Mouse (Mus musculus): ENCODE data around the gene Sirt6. TPM values are rescaled to one million over a fixed set of nuclear protein-coding genes. Genes with fewer than 3 reads are reported as not detected.
"Not testable (repeated sequence)": the region's sequence is repeated elsewhere in the genome, so short reads cannot be mapped to it uniquely, and the experiment has no call there.

Gene Sirt6
- total RNA-seq (2021), result 10 to 100 TPM; 12.8 to 14.2 TPM

DNA sequence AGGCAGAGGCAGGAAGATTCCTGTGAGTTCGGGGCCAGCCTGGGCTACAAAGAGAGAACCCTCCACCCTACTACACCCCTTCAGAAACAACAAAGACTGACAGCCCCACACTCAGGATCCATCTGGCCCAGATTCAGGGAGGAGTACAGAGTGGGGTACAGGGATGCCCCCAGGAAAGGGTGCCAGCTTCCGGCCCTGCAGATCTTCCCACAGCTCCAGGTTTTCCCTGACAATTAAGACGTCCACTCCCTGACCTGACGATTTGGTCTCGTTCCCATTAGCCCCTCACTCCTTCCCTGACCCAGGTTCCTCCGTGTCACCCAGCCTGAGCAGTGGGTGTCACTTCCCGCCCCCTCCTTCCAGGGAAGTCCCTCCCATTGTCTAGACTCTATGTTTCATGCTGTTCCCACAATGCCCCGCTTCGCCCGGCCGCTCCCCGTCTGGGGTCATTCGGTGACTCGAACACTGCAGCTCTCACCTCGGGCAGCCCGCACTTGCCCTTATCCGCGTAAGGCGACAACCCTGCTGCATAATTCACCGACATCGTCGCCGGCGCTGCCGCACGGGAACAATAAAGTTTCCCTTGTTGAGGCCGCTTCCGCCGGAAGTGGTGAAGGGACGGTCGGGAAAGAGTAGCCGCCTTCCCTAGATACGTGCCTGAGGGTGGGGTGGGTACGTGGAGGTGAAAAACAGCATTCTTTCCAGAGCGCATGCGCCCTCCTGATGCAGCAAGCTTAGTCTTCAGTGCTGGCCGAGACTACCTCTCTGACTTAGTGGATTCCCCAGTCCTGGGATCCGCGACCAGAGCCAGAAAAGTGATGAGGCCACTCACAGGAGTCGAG, at the start of gene Sirt6:
TSS of gene Sirt6 (minus strand) at position 804 of the 842 bp plus-strand sequence.
- peak; percentile 94 to 95 for DNase-seq
- intact Hi-C loops (cut with DNase I), result no loop called here

DNA sequence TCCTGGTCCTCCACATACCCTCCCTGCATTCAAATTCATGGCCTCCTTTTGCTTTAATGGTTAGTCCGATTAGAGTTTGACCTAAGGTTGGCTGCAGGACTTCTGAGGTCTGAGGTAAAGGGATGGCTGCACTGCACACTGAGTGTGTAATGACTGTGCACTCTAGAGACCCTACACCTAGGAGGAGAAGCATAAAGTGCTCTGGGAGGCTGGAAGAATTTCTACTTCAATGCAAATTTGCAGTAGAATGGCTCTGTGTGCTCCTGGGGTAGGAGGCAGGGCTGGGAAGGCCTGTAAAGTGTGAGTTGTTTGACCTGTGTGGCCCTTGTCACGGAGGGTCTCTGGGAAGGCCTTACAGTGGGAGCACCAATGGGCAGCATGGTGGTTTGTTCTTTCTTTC, 28.6 kb upstream of the Sirt6 start:
- intact Hi-C loops (cut with DNase I), result no loop called here
- no peak for DNase-seq

DNA sequence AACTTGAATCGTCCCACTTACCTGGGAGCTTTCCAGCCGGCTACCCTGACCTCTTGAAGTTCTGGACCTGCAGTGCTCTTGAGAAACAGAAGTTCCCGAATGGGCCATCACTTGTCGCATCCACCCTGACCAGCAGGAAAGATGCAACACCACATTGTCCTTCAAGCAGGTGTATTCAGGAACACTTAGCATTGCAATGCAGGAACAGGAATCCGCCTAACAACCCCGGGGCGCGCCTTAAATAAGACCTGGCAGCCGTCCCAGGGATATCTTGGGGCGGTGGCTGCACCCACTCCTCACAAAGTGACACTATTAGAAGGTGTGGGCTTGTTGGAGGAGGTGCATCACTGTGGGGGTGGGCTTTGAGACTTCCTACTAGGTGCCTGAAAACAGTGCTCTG, 27.6 kb upstream of the Sirt6 start:
- intact Hi-C loops (cut with DNase I), result no loop called here
- DNase-seq, result no peak

DNA sequence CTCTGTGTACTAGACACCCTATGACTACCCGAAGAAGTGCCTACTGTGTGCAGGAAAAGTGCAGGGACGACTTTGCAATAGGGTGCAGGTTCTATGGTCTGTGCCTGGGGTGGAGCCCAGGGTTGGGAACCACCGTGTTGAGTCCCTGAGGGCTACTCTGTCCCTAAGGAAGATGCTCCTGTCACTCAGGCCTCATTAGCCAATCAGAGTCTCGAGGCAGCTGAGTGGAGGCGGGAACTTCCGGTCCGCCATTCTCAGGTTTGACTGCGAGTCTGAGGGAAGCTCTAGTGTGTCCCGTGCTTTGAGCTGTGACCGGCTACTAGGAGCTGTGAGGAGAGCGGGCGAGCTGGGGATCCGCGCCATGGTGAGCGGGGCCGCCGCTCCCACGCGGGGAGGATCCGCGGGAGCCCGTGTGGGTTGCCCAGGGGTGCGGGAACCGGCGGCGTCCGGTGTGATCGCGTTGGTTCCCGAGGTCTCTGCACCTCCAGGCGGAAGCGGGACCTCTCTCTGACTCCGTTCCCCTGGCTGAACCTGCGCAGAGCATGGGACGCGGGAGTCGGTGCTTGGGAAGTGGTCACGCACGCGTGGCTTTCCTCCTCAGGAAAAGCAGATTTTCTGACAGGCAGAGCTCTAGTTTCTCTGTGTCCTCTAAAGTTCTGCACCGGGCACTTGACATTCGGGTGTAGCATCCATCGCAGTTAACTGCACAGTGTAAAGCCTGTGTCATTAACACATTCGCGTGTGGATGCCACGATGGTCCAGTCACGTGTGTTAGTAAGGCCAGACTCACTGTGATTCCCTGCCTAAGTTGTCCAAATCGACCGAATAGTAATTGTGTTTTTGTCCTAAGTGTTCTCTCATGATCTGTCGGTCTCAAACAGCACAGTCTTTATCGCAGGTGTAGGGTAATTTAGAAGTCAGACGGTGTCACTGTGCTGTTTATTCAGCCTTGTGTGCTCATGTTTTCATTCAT, 21.5 kb upstream of the Sirt6 start, which contains the start of gene Gm10778:
TSS of gene Gm10778 (plus strand) at position 257 of the 973 bp plus-strand sequence.
- DNase-seq, result peak; percentile 91 to 94
- intact Hi-C loops (cut with DNase I), result loop anchor here (5.0 kb wide), 1 partner anchor 518 kb away; no protein-coding TSS in a partner anchor

DNA sequence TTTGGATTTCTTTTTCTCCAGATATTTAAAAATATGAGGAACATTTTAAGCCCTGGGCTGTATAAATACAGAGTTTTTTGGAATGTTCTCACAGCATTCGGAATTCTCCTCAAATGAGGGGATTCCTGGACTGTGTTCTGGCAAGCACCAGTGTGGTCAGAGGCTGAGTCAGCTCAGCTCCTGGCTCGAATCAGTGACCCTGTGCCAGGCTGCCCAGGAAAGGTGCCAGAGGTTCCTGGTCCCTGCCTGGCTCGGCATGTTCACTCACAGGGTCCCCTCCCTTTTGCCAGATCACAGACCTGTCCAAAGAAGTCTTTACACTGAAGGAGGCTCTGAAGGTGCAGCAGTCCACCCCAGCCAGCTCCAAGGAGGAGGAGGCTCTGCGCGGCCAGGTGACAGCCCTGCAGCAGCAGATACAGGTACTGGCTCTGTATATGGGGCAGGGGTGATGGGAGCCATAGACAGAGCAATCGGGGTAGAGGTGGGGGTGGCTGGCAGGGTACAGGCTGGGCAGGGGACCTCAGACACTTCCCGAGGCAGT, 18.5 kb upstream of the Sirt6 start:
- no peak for DNase-seq
- intact Hi-C loops (cut with DNase I), result loop anchor here (5.0 kb wide), 1 partner anchor 521 kb away; no protein-coding TSS in a partner anchor

DNA sequence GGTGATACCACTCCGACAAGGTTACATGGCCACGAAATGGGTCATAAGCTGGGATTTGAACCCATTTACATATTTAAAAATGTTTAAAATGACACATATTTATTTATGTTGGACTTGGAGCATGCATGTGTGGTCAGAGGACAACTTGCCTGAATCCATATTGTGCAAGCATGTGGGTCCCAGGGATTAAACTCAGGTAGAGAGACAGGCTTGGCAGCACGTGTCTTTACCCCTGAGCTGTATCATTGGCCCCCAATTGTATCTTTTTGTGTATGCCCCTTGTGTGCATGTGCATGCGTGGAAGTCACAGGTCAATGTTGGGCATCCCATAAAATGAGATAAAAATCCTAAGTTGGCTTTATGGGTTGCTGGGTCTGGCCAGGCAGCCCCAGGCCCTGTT, 17.8 kb upstream of the Sirt6 start:
- DNase-seq, result no peak
- intact Hi-C loops (cut with DNase I), result loop anchor here (5.0 kb wide), 1 partner anchor 522 kb away; no protein-coding TSS in a partner anchor

DNA sequence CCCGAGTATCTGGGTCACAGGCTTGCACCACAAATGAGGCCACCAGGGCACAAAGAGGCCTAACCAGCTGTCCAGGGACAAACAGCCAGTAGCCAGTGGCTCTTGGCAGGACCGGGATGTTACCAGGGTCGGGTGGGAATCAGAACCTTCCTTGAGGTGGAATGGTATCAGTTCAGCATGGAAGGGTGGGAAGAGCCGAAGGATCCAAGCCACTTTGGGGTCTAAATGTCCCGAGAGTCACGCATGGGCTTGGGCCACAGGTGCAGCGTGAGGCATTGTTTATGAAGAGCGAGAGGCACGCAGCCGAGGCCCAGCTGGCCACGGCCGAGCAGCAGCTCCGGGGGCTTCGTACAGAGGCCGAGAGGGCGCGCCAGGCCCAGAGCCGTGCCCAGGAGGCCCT, 17.1 kb upstream of the Sirt6 start:
- intact Hi-C loops (cut with DNase I), result loop anchor here (5.0 kb wide), 1 partner anchor 523 kb away; no protein-coding TSS in a partner anchor
- DNase-seq, result no peak

DNA sequence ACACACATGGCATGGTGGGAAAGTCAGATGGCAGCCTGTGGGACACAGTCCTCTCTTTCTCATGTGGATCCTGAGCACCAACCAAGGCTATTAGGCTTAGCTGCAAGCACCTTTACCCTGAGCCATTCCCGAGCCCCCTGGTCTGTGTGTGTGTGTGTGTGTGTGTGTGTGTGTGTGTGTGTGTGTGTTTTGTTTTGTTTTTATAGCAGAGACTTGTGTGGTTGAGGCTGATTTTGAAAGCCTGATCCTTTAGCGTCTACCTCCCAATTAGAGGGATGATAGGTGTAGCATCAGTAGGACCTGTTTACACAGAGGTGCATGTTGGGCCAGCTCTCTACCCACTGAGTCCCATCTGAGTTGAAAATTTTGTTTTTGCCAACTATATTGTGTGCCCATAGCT, 16.6 kb upstream of the Sirt6 start:
- no peak for DNase-seq
- intact Hi-C loops (cut with DNase I), result no loop called here

DNA sequence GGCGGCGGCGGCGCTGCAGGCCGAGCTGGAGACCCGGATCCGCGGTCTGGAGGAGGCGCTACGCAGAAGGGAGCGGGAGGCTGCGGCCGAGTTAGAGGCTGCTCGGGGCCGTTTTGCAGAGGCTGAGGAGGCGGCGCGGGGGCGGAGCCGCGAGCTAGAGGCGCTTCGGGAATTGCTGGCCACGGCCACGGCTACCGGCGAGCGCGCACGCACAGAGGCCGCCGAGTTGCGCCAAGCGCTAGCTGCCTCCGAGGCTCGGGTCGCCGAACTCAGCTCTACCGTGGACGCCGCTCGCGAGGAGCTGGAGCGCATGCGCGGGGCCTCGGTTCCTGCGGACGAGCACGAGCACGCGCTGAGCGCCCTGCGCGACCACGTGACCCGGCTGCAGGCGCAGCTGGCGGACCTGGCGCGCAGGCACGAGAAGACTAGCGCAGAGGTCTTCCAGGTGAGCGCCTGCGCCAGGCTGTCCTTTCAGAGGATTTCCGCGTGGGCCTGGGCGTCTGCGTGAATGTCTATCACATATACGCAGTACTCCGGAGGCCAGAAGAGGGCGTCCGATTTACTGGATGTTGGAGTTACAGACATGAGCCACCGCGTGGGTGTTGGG, 16.0 kb upstream of the Sirt6 start:
- peak; percentile 96 to 97 for DNase-seq
- intact Hi-C loops (cut with DNase I), result no loop called here

DNA sequence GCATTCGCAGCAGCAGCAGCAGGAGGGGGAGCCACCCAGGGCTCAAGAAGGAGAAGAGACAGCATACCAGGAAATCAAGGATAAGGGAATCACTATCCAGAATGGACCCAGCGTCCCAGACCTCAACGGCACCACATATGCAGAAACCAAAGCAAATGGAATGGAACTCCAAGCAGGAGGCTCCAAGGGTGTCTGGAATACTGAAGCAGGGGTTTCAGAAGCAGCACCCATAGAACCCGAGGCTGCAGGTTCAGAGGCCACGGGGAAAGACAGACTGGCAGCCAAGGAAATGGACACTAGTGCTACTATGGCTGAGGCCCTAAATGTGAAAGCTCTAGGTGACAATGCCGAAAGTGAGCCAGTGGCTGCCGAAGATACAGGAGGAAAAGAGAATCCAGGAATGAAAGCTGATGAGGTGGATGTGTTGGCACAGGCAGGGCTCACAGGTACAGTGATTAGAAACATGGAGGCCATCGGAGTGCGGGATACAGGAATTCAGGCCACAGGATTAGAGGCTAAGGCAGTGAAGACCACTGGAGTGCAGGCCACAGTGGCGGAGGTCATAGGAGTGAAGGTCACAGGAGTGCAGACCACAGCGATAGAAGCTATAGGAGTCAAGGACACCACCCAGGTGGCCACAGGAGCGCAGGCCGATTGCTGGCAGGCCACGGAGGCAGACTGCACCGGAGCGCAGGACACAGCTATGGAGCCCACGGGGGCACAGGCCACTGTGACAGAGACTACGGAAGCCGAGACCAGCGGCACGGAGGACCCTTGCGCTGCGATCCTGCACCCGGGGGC, 15.3 kb upstream of the Sirt6 start:
- intact Hi-C loops (cut with DNase I), result no loop called here

DNA sequence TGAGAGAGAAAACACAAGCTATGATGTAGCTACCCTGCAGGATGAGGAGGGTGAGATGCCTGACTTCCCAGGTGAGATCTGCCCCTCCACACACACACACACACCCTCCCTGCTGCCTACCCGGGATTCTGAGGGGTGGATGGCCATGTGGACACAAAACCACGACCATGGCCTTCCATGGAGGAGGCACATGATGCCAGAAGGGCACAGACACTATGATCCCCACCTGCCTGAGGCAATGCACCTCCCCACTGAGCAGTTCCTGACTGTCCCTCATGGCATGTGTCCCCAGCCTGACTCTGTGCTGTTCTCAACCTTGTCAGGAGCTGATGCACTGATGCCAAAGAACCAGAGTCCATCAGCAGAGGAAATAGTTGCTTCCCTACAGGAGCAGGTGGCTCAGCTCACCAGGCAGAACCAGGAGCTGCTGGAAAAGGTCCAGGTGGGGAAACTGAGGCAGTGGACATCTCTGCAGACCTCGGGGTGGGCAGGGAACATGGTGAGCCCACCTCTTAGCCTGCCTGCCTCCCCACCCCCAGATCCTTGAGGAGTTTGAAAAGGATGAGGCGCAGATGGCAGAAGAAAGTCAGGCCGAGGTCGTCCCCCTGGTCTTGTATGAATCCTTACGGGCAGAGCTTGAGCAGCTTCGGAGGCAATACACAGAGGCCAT, 14.5 kb upstream of the Sirt6 start:
- intact Hi-C loops (cut with DNase I), result no loop called here
- no peak for DNase-seq

More for the DNA sequence above, 15.3 kb upstream of the Sirt6 start:
- DNase-seq, result no peak

DNA sequence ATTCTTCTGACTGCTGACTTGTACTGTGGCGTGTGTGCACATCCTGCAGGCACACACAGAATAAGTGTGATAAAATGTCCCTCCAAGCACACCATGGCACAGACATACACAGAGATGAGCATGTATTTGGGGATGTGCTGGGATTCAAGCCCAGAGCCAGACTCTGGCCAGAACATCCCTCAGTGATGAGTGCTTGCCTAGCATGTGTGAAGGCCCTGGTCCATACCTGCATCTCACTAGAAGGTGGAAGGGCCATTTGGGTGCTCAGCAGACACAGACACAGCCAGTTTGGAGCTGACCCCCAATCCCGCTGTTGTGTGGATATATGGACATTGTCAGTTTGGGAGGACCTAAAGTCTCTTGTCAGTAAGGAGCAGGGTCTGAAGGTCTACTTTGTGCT, 14.0 kb upstream of the Sirt6 start:
- DNase-seq, result no peak
- intact Hi-C loops (cut with DNase I), result no loop called here

DNA sequence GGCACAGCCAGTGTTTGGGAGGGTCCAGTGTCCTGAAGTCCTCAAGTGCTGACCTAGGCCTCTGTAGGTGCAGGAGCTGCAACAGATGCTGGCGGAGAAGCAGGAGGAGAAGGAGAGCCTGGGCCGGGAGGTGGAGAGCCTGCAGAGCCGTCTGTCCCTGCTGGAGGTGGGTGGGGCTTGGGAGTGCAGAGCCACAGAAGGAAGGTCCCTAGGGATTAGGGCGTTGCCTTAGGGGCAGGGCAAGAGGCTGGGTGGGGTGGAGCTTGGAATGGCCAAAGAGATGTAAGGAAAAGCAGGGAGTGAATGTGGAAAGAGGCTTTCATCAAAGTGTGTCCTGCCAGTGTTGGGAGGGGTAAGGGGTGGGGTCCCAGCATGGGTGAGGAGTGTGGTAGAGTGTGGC, 13.2 kb upstream of the Sirt6 start:
- DNase-seq; intact Hi-C loops (cut with DNase I): not testable (repeated sequence)

DNA sequence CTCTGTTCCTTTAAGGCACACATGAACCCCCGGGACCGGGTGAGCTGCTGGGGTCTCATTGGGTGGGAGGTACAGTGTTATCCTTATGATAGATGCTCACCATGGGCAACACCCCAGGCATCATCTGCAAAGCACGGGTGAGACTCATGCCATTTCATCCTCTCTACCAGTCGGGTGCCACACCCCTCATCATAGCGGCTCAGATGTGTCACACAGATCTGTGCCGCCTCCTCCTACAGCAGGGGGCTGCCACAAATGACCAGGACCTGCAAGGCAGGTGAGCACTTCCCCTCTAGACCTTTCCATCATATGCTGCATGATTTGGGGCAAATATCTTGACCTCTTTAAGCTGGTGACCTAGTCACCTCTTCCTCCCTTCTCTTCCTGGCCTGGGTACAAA, 10.5 kb upstream of the Sirt6 start:
- intact Hi-C loops (cut with DNase I), result no loop called here
- DNase-seq, result no peak

DNA sequence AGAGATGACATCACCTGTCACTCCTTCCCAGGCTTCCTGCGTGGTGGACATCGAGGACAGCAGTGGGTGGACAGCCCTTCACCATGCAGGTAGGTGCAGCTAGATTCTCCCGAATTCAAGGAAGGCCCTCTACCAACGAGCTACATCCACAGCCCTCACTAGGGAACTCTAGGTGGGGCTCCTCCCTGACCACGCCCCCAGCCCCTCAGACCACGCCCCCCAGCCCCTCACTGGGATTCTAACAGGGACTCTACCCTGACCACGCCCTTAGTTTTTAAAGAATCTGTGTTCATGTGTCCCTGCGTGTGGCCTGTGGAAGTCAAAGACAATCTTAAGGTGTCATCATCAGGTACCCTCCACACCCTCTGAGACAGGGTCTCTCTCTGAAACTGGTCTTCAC, 8.7 kb upstream of the Sirt6 start:
- no peak for DNase-seq
- intact Hi-C loops (cut with DNase I), result no loop called here

DNA sequence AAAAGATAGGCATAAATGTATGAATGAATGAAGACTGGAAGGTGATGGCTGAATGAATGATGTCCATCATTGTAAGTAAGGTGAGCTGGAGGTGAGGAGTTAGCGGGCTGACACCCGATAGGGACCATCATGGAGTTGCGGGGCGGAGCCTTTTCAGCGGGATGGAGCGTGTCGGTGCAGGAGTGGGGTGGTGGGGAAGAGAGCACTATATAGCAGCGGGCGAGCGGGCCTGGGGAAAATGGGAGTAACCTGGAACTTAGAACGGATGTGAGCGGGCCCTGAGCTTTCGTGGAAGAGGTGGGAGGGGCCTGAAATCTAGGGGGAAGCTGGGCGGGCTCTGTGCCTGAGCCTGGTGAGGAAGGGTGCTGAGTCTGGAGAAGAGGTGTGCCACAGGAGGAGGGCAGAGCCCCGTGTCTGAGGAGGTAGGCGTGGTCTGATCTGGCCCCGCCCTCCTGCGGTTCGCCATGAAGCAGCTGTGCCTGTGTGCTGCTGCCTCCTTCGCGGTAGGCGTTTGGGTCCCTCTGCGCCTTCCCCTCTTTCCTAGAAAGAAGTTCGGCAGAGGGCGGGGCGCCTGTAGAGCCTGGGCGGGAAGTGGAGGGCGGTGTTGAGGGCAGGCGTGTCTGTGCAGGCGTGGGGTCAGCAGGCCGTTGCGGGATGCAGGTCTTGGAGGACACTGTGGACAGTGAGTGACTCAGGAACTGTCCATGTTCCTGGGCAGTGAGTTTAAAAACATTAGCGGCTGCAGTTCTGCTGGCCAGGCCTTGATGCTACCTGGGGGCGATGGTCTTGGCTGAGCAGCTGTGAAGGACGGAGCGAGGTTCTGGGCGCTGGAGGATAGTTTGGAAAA, 5.9 kb upstream of the Sirt6 start:
- DNase-seq, result peak; percentile 83
- intact Hi-C loops (cut with DNase I), result no loop called here

DNA sequence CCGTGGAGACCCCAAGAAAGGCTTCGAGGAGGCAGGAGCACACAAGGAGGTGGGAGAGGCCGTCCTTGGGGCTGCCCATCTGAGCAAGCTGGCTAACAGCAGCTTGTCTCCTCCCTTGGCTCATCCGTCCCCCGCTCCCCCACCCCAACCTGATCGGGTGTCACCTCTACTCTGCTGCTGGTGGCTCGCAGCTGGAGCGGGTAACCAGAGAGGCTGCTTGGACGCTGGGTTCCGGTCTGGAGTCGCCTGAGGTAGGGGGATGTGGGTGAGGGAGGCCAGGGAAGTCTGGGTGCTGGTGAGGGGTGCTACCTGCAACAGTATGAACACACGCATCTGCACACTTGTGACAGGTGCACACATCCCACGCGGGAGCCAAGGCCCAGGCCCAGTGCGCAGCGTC, 793 bp upstream of the Sirt6 start, which contains the start of gene Ankrd24:
TSS of gene Ankrd24 (plus strand) at position 151 of the 400 bp plus-strand sequence.
- no peak for DNase-seq
- intact Hi-C loops (cut with DNase I), result no loop called here

DNA sequence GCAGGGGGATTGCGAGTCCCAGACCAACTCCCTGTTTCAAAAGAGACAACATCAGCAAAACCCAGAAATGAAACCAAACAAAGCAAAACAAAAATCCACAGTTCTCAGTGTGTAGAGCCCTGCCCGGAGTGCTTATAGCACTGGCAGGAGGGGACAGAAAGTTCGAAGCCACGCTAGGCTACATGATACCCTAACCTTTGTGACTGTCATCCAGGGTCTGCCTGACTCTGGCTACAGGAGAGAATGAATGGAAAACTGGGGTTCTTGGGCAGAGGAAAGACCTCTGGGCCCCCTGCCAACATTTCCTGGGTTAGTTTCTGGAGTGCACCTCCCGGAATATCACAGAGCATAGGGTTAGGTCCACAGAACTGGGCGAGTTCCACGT, 231 bp upstream of the Sirt6 start:
- intact Hi-C loops (cut with DNase I), result no loop called here
- DNase-seq, result peak in 1 of 2 experiments; percentile 54
